Mouse (Mus musculus) lung, postnatal 36 days (tissue): ENCODE measurements at regions not wholly inside any gene's neighbourhood (a gene's known extent, or its start where the extent isn't known, plus 50 kb on each side); places are given as distances from the start of the nearest gene placed in this dataset.

Experiments
- DNase-seq: peaks from one replicate; pipeline ENCODE4 v3.0.0; 2022; ENCODE audit warnings: mixed read lengths

DNA sequence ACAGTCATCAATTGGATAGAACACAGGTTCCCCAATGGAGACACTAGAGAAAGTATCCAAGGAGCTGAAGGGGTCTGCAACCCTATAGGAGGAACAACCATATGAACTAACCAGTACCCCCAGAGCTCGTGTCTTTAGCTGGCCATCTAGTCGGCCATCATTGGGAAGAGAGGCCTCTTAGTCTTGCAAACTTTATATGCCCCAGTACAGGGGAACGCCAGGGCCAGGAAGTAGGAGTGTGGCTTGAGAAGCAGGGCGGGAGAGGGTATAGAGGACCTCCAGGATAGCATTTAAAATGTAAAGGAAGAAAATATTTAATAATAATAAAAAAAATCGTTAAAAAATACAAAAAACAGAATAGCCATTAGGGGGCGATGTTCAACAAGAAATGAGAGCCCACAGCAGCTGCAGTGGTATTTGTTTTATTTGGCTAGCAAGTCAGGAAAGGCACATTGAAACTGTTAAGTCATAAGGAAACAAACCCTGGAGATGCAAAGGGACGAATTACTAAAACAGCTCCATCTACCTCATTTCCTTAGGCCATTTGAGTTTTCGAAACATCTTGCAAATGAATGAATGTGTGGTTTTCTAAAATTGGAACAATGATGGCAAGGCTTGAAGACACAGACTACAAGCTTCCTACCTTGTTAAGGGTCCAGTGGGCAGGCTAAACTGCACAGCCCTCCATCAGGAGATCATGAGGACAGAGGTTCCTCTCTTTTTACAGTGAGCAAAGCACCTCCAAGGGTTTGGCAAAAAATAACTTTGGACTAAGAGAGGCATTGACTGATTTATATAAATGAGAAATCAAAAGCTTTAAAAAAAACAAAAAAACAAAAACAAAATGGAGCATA, 350.7 kb upstream of the Rasa1 start:
- peak; percentile 7 for DNase-seq

DNA sequence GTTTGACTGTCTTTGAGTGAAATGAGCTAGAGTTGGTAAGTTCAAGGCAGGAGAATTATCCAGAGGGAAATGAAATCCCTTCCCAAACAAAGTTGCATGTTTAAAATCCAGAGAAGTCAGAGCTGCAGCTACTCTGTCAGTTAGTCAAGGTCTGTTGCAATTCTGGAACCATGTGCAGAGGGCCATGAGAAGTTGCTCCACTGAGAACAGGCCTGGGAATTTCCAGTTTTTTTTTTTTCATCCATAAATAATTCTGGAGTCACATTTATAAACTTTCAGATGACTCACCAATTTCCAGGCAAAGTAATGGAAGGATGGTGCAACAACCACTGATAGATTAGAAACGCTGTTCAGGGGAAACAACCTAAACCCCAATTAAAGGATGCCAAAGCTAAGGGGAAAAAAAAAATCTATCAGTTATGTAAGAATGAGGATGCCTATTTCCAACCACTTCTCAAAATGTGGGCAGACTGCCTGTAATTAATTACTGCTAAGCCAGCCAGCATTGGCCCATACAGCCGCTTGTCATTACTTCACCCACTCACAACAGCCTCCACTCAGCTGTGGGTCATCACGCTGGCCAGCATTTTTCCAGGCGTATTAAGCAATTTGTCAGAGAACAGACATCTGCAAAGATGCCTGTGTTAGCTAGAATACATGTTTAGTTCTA, 340.7 kb upstream of the Rasa1 start:
- peak; percentile 36 for DNase-seq
